Mouse (Mus musculus) ES-Bruce4 (cell line): ENCODE results near the gene Pdxp.

Experiments
- CTCF ChIP-seq: IDR thresholded peaks from one replicate; pipeline ENCODE4 v1.8.1; 2011; ENCODE audit warnings: low read depth, low read length
- POLR2A ChIP-seq: IDR thresholded peaks from one replicate; pipeline ENCODE4 v1.8.1; 2011; ENCODE audit warnings: low read length; ENCODE audit not compliant: insufficient read depth

DNA sequence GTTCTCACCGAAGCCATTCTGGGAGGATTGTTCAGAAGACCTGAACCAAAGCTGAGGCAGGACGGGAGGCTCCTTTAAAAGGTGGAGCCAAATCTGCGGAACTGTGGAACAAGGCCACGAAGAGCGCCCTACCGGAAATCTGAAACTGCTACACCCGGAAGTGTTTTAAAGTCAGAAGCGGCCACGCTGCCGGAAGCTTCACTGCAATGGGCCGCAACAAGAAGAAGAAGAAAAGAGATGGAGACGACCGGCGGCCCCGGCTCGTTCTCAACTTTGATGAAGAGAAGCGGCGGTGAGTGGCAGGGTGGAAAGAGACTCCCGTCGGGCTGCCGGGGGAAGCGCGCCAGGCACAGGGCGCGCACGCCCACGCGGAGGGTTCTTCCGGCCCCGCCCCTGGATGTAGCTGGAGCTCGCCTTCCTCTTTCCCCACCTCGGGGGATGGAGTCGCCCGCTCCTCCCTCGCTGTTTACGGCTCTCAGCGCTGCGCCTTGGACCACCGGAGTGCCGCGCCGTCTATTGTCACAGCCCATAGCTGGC is 21.1 kb downstream of the Pdxp start, which contains the start of gene Nol12:
- TF ChIP-seq POLR2A (no peak), CTCF (no peak)
